Mouse (Mus musculus) layer of hippocampus, postnatal 36 days (tissue): Measurements from ENCODE around the gene Tldc2. TPM values are rescaled to one million over a fixed set of nuclear protein-coding genes. Genes with fewer than 3 reads are reported as not detected.

Source experiments
- DNase-seq, 2 experiments: peaks; one replicate each; pipeline ENCODE4 v3.0.0; 2022
- total RNA-seq, 2 experiments: library from RNA; stranded (reverse); gene quantifications; 2 replicates each; pipeline ENCODE4 v1.2.3; 2021

Tldc2 gene
- not detected for total RNA-seq

DNA sequence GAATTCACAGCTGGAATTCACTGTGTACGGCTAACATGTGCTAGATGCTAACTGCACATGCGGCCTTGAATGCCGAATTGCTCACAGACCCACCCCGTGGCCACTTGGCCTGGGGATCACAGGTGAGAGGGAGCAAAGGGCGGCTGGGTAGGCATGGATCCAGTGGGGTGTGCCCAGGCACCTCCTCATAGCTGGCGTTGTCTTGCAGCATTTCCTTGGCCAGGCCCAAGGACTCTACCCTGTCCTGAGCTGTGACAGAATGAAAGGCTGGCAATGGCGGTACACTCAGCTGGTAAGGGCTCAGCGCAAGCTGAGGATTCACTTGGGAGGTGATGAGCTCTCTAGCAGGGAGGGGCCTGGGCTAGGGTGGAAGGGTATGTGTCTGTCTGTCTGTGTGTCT lies at the start of gene Tldc2:
Gene Tldc2, plus strand, starts transcription at position 260 of the 400 bp plus-strand sequence.
- DNase-seq, result no peak

- no peak for DNase-seq
These were observed 49.6 kb upstream of the Tldc2 start for GRCm38 (mm10) chr2:157037303-157037702.

- no peak for DNase-seq
These were observed 46.8 kb upstream of the Tldc2 start for GRCm38 (mm10) chr2:157039900-157040648.

DNA sequence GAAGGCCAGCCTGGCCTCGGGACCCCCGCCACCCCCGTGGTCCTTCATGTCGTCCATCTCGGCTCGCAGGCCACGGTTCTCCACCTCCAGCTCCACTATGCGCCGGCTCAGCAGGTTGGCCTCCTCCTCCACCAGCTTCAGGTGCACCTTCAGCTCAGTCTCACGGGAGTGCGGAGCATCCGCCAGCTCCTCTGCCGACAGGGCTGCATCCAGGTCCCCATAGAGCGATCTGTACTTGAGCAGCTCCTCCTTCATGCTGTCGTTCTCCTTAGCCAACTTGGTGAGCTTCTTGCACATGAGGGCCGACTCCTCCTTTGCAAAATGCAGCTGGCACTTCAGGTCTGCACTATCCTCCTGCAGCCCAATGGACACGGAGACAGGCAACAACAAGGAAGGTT lies 46.2 kb upstream of the Tldc2 start:
- DNase-seq, result no peak

DNA sequence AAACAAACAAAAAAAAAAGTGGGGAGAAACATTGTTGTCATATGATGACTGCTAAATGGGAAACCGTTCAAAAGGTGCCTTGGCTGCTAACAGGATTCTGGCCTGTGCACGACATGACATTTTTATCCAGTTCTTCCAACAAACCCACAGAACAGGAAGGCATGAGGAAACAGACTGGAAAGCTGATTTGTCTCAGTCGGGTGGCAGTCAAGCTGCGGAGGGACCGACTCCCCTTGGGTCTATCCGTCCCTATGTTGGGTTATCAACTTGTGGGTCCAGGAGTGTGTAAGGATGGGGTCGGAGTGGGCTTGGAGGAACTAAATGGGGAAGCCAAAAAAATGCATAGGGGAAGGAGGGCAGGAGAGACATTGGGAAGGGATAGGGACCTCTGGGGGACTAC lies 45.4 kb upstream of the Tldc2 start:
- DNase-seq, result no peak

- DNase-seq, result no peak
These were observed 43.3 kb upstream of the Tldc2 start for GRCm38 (mm10) chr2:157043556-157043955.

GRCm38 (mm10) chr2:157043987-157044386 lies 42.9 kb upstream of the Tldc2 start:
- DNase-seq, result no peak

DNA sequence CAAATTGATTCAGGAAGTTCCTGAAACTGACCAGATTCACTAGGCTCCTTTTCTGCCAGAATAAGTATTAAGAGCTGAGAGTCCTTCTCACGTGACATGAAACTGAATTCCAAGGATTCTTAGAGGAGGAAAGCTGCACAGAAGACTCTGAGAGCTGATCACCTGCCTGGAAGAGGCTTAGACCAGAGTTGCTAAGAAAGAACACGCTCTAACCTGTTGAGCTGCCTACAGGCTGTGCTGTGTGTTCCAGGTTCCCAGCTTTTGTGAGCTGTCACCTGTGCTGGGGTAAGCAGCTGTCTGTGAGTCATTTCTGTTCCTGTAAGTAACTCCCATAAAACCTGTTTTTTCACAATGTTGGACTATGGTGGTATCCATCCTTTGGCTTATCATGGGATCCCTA lies 40.9 kb upstream of the Tldc2 start:
- DNase-seq, result no peak

DNA sequence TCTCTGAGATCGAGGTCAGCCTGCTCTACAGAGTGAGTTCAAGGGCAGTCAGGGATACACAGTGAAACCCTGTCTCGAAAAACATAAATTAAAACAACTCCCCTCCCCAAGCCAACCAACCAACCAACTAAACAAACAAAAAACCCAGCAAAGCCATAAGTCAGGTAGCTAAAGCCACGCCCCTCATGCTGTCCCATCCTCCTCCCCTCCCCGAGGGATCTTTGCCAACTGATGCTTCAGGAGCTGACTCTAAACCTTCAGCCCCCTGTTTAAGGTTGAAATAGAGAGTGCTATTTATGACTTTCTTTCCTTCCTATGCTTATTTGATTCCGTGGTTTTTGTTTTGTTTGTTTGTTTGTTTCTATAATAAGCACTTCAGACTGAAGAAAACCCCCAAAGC lies 39.9 kb upstream of the Tldc2 start:
- no peak for DNase-seq

GRCm38 (mm10) chr2:157048395-157049181 lies 38.3 kb upstream of the Tldc2 start:
- DNase-seq, result peak; percentile 75 to 81

DNA sequence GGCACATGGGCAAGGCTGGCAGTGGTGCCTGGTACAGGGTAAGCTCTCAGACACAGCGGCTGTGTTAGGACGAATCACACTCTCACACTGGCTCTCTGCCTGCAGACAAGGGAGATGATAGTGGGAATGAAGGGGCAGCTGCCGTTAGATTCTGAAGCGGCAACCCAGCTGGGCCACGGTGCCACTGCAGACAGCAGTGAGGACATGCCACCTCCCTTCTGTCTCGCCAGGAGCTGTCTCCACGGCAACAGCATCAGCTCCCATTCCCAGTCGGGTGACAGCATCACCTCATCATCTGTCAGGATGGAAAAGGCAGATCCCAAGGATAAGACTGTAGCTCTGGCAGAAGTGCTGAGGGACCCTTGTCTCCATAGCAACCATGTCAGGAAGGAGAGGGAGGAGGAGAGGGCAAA lies 37.0 kb upstream of the Tldc2 start:
- DNase-seq, result peak; percentile 64 to 69

DNA sequence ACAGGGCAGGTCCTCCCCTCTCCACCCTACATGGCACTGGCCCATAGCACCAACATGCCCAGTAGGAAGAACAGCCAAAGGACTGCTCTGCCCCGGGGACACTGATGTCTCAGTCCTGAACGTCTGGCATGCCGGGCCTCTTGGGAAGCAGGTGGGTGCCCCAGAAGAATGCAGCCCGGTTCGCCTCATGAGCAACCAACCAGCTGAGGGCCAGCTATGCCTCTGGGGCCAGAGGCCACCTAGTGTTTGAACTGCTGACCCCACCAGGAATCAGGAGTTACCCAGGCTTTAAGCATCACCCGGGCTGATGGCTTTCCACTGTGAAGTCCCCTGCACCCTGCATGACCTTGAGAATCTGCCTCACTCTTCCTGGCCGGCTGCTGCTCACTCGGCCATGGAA lies 34.4 kb upstream of the Tldc2 start:
- DNase-seq, result no peak

GRCm38 (mm10) chr2:157053124-157053523 lies 33.7 kb upstream of the Tldc2 start:
- no peak for DNase-seq

GRCm38 (mm10) chr2:157053787-157054186 lies 33.1 kb upstream of the Tldc2 start:
- no peak for DNase-seq

- DNase-seq, result no peak
These were observed 32.6 kb upstream of the Tldc2 start for GRCm38 (mm10) chr2:157054297-157054696.

DNA sequence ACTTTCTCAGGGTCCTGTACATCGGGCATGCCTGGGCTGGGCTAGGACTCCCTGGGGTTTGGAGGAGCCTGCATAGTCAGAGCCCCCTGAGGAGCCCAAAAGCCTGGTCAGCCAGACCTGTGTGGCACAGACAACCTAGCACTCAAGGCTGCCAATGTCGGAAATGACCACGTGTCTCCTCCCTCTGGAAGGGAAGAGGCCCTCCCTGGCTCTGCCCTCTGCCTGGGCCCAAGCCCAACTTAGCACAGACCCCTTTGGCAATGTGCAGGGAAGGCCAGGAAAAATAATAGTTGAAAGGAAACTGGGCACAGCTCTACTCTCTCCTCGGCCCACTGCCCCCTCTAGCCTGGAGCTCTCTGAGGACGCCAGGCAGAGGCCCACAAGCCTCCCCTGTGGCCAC lies 32.0 kb upstream of the Tldc2 start:
- DNase-seq, result peak in 1 of 2 experiments; percentile 68

- no peak for DNase-seq
These were observed 31.1 kb upstream of the Tldc2 start for GRCm38 (mm10) chr2:157055721-157056120.

- DNase-seq, result no peak
These were observed 29.7 kb upstream of the Tldc2 start for GRCm38 (mm10) chr2:157057186-157057585.

DNA sequence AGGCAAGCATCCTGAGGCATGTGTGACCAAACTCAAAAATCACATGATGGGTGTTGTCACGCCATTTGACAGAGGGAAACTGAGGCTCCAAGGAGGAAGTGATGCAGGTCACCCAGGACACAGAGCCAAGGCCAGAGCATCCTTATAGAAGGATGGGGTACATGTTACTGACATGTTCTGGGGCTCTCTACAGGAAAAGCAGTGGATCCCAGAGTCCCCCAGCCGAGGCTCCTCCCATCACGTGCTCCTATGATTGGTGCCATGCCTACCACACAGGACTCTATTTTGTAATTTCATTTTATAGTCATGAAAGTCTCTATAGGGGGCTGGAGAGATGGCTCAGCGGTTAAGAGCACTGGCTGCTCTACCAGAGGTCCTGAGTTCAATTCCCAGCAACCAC lies 29.1 kb upstream of the Tldc2 start:
- DNase-seq, result no peak

DNA sequence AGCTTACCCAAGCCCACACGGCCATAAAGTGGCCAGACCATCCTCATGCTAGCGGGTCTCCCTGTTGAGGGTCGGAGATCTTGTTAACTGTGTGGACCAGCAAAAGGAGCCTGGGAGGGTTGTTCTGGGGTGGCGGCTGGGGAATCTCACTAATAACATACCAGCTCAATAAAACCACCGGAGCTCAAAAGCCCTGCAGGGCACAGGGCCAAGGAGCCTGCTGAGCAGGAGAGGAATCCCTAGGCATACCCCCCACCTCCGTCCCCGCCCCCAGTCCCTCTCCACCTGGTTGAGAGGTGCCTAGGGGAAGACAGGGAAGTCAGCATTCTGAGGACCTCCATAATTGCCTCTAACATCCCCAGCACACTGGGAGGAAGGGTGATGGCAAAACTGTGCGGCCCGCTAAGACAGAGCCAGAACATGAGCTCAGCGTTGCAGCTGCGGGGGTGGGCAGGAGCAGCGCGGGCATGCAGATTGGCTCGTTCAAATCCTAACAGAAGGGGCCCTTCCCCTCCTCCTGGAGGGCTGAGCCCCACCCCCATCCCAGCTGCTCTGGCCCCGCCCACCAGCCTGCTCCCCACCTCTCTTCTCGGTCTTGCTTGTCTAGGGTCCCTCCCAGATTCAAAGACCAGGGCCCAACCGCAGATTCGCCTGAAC lies 28.4 kb upstream of the Tldc2 start:
- DNase-seq, result peak; percentile 83 to 87

DNA sequence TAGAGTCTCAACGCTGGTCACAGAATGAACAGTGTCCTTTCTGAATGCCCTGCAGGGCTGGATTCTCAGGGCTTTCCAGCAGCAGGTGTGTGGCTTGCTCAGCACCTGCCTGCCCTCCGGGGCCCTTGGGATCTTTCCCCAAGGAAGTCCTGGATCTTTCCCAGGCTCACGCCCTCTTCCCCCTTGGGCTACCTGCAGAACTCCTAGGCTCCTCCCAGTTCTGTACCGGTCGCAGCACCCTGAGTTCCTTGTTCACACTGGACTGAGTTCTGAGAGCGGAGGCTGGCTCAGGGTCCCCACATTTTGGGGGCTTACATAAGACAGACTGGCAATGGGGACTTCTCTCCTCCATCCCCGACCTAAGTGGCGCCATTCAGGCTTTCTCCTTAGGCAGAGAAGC lies 27.7 kb upstream of the Tldc2 start:
- DNase-seq, result no peak

GRCm38 (mm10) chr2:157060037-157060436 lies 26.8 kb upstream of the Tldc2 start:
- no peak for DNase-seq

DNA sequence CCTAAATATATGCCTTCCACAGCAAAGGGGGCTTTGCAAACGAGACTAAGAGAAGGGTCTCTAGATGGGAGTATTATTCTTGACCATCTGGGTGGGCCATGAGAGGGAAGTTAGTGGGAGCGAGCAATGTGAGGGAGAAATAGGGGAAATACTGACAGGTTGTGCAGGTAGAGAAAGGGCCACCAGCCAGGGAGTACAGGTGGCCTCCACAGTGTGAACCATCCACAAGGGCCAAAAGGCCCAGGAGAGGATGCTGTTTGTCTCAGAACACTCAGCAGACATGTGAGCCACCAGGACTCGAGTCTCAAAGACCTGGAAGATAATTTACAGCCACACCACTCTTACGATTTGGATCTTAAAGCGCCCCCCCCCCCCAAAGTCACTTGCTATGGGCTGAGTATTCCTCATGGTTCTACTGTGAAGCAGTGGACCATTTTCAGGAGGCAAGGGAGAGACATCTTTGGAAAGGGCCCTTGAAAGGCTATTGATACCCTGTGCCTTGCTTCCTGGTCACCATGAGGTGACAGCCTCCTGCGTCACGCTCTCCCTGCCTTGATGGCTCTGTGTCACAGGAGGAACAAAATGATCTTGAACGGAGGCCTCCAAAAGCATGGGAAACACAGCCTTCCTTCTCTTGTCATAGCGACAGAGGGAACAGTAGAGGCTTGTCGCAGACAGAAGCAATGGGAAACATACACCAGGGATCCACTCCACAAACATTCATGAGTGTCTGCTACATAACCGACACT lies 26.1 kb upstream of the Tldc2 start:
- DNase-seq, result no peak
